Mouse (Mus musculus) adrenal gland, adult 2 months (tissue): ENCODE measurements at regions not wholly inside any gene's neighbourhood (a gene's known extent, or its start where the extent isn't known, plus 50 kb on each side); places are given as distances from the start of the nearest gene placed in this dataset.

Experiments used
- DNase-seq: peaks from one replicate; pipeline ENCODE4 v3.0.0; 2021

DNA sequence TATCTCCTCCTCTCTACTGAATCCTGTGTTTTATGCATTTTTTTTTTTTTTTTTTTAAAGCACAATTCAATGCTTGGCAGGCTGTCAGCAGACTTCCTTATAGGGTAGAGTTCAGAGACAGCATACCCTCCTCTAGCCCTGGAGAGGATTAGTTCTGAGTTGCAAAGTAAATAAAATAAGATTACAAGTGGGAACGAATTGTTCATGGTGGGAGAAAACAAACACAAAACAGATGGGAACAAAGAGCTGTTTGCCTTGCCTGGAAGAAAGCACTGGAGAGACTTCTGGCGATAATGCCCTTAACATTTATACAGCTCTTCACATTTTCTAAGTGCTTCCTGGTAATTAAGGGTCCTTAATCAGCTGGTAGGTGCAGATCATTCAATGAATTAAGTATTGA, 254.6 kb downstream of the Lmo7 start:
- DNase-seq, result no peak
